Mouse (Mus musculus) CD8-positive naive resting alpha-beta T cell, adult 2 months (primary cell): Measurements from ENCODE around the gene Mtus2.
"Not testable (repeated sequence)": the region's sequence is repeated elsewhere in the genome, so short reads cannot be mapped to it uniquely, and the experiment has no call there.

Experiments
- DNase-seq, 2 experiments: peaks; one replicate each; pipeline ENCODE4 v3.0.0; 2022; ENCODE audit warnings: low read depth in 2 of 2, low spot score in 2 of 2

The Mtus2 gene

GRCm38 (mm10) chr5:148267446-148267845, 310.3 kb downstream of the Mtus2 start:
- no peak for DNase-seq

- no peak for DNase-seq
Measured at GRCm38 (mm10) chr5:148272065-148272464, 314.9 kb downstream of the Mtus2 start.

DNA sequence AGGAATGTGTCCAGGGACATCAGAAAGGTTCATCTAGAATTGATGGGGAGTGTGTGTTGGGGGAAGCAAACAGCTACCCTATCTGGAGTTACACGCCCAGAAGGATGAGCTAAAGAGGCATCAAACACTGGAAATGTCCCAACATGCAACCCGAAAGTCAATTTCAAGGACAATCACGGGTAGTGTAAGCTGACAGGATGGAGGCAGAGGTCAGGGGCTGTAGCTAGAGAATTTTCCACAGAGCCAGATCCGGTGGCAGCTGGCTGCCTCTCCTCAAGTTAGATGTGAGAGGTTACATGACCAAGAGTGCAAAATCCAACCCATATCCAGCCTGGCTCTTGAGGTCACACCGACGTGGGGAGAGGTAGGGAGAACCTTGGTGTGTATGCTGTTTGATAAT, 315.7 kb downstream of the Mtus2 start:
- no peak for DNase-seq

- no peak for DNase-seq
Measured at GRCm38 (mm10) chr5:148278233-148278632, 321.1 kb downstream of the Mtus2 start.

DNA sequence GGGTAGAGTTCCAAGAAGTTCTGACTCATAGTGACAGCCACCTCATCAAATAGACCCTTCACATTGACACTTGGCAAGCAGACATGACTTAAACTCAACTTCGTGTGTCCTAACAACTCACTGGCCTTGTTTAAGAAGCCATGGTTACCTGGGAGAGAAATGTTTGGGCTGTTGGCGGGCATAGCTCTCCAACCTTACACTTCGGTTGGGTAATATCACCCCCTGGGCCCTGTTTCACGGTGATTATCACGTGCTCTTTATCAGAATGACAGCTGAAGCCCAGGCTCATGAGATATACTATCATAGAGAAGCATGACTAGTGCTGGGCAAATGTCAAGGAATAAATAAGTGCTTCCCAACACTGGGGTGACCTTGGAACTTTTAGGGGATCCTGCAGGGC, 323.2 kb downstream of the Mtus2 start:
- DNase-seq, result no peak

DNA sequence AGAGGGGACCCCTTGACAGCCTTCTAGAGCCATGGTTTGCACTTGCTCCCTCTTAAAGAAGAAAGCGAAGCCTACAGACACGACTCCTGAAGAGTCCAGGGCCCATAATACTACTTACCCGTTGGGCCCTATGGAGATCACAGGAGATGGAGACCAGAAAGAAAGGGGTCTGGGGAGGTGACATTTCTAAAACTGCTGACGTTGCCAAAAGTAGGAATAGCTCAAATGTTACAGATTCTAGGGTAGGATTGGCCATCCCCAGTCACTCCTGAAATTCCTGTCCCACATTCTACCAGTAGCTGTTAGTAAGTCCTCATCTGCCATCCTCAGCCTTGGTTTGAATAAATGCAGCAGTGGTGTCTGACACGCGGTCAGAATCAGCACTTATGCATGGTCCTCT, 325.0 kb downstream of the Mtus2 start:
- DNase-seq, result no peak

DNA sequence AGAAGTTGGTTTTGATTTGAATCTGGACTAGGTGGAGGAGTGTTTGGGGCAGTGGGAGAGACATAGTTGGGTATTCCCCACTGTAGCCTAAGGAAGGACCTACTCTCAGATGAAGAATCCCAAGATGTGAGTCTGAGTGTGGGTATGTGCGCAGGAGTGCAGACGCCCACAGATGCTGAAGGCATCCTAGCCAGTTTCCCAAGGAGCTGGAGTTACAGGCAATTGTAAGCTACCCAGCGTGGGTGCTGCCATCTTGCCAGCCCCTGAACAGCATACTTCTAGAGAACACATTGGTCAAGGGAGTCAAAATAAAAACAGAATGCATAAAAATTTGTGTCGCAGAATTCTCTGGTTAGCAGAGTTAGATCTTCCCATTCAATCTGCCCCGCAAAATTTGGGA, 325.5 kb downstream of the Mtus2 start:
- no peak for DNase-seq

- DNase-seq, result no peak
Measured at GRCm38 (mm10) chr5:148283177-148283576, 326.1 kb downstream of the Mtus2 start.

DNA sequence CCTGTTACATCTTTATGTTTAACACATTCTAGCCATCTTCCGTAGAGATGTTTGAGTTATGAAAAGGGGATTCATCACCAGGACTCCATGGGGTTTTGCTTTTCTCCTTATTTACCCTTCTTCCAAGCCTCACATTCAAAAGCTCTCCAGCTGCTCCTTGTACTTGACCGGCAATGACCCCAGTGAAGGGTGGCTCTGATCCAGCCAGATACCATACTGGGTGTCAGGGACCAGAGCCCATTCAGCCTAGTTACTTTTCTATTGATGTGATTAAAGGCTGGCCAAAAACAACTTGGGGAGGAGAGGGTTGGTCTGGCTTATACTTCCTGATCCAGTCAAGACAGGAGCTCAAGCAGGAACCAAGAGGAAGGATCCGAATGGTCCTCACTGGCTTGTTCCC, 326.5 kb downstream of the Mtus2 start:
- no peak for DNase-seq

DNA sequence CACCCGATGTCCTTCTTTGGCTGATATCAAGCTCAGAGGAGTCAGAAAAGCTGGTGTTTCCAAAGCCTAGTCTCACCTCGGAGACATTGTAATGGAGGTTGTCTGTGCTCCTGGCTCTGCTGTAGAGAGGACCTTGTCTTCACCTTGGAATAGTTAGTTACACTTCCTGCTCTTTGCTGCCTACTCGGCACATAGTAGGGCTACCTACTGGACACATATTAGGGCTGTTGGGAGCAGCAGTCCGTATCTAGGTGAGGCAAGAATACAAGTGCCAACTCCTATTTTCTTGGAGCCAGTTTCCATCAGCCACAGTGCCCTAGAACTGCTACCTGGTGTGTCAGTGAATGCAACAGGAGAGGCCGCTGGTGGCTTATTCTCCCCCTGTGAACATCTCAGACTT, 330.4 kb downstream of the Mtus2 start:
- DNase-seq, result no peak

- DNase-seq, result no peak
Measured at GRCm38 (mm10) chr5:148288804-148289203, 331.7 kb downstream of the Mtus2 start.

DNA sequence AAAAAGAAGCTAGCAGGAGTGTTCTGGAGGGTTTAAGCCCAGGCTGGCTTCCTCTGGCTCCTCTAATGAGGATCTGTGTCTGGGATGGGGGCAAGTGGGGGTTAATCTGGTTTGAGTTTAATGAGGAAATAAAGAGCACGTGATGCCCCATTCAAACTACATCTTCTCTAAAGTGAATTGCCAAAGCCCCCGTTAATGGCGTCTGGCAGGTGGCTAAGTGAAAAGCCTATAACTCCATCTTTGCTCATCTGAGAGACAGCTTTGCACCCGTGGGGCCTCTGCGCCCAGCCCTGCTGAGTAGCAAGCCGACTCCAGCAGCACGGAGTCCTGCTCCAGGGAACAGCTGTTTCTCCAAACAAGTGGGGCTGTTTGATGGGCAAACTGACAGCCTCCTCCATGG, 332.8 kb downstream of the Mtus2 start:
- DNase-seq, result no peak

DNA sequence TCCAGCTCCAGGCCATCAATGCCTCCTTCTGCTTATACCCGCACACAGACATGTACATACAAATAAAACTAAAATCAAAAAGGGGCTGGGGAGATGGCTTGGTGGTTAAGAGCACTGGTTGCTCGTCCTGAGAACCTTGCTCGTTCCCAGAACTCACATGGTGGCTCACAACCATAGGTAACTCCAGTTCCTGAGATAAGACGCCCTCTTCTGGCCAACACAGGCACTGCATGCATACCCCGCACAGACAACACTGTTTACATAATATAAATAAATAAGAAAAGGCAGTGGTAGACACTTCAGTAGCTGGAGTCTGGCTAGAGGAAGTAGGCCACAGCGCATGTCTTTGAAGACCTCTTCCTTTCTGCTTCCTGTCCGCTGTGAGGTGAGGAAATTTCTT, 335.7 kb downstream of the Mtus2 start:
- no peak for DNase-seq

GRCm38 (mm10) chr5:148293346-148293745, 336.2 kb downstream of the Mtus2 start:
- DNase-seq, result peak in 1 of 2 experiments; percentile 9

DNA sequence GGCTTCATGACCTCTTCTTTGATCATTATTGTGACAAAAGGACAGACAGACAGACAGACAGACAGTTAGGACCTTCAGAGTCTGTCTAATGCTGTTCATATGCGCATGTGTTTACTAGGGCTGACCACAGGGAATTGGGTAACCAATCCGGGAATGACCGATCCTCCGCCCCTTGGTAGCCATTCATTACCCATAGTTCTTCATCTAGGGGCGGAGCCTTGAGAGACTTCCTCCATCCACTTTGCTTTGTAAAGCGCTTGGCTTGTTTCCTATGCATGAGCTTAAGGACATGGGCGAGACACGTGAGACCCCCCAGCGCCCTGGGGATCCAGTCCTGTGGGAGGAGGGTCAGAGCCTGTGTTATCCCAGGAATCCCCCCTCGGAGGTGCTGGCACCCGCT, 345.8 kb downstream of the Mtus2 start:
- no peak for DNase-seq

- DNase-seq, result no peak
Measured at GRCm38 (mm10) chr5:148304112-148304511, 347.0 kb downstream of the Mtus2 start.

DNA sequence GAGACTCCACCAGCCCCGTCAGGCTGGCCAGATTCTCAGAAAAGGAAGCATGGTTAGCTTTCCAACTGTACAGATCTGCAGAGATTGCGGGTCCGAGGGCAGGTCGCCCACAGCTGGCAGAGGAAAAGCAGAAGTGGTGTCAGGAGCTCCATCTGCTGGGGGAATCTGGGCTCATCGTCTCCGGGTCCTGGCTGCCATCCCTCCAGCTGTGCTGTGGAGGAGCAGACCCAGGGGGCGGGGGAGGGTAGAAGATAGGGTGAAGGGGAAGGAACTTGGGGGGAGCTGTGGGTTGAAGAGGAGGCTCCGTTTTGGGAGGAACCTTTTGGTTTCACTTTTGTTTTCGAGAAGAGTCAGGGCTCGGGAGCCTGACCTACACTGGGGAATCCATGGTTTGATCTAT, 353.7 kb downstream of the Mtus2 start:
- DNase-seq, result peak in 1 of 2 experiments; percentile 27

DNA sequence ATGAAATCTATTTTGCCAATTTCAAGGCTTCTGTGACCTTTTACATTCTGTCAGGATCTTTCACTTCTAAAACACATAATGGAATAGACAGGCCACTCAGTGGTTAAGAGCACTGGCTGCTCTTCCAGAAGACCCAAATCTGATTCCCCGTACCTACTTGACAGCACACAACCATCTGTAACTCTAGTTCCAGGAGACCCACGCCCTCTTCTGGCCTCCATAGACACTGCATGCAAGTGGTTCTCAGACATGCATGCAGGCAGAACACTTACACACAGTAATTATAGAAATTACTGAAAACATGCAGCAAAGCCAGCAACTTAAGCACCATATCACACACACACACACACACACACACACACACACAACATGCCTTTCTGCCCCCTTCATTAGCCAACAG, 355.3 kb downstream of the Mtus2 start:
- DNase-seq, result no peak

DNA sequence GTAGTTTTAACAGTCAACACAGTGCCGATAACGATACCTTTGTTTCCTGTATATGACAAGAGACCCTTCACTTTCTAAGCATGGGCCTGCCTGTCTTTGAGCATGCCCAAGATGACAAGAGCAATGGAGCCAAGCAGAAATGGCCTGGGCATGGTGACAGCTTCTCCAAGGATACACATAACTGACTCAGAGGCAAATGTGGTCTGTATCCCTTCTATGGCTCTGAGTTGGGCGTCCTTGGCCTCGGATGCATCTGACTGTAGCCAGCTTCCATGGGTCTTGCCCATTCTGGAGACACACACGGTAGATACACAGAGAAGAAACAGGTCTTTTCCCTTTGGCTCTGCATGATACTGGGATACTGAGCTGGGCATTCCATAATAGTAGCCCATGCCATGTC, 357.8 kb downstream of the Mtus2 start:
- DNase-seq, result no peak

- peak; percentile 18 to 51 for DNase-seq
Measured at GRCm38 (mm10) chr5:148325317-148325885, 368.3 kb downstream of the Mtus2 start.

GRCm38 (mm10) chr5:148326295-148326694, 369.2 kb downstream of the Mtus2 start:
- not testable (repeated sequence) for DNase-seq

DNA sequence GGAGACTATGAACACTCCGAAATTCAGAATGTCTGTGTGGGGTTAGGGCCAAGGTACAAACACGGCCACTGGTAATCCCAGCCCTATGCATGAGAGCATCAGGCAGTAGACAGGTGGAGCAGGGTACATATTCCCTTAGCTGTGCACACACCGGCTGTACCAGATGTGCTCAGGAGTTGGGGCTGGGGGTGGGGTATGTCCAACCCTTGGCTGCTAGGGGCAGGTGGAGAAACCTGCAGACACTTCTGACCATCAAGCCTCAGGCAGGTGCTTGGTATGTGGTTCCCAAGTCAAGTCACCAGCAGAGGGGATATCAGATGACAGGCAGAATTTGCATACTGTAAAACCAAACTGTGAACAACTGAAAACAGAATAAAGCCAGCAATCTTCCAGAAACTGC, 371.9 kb downstream of the Mtus2 start:
- DNase-seq, result no peak

- no peak for DNase-seq
Measured at GRCm38 (mm10) chr5:148331229-148331776, 374.2 kb downstream of the Mtus2 start.
